Mouse (Mus musculus) limb, embryonic 13.5 days (tissue): ENCODE measurements at regions not wholly inside any gene's neighbourhood (a gene's known extent, or its start where the extent isn't known, plus 50 kb on each side); places are given as distances from the start of the nearest gene placed in this dataset.

ENCODE experiments used
- ATAC-seq: fragments of 200-750 bp; cut with Nextera tagmentation; 2 replicates; pipeline ENCODE4 v1.8.0; 2017; ENCODE audit warnings: low read depth, moderate number of reproducible peaks, moderate TSS enrichment; ENCODE audit not compliant: low FRiP score
- H3K27ac ChIP-seq: fragments of 300-500 bp; sonication (generic); 2 replicates; pipeline ENCODE4 v1.5.1; 2015; ENCODE audit warnings: inconsistent platforms, mild to moderate bottlenecking, moderate library complexity
- H3K27me3 ChIP-seq: fragments of 300-500 bp; sonication (generic); 2 replicates; pipeline ENCODE4 v1.6.1; 2015; ENCODE audit warnings: mild to moderate bottlenecking, inconsistent platforms
- H3K36me3 ChIP-seq: fragments of 300-500 bp; sonication (generic); 2 replicates; pipeline ENCODE4 v1.6.1; 2015; ENCODE audit warnings: inconsistent platforms, mild to moderate bottlenecking, moderate library complexity
- H3K4me1 ChIP-seq: fragments of 300-500 bp; sonication (generic); 2 replicates; pipeline ENCODE4 v1.6.1; 2015; ENCODE audit warnings: inconsistent platforms
- H3K4me2 ChIP-seq: fragments of 300-500 bp; sonication (generic); replicated peaks from 2 replicates; pipeline ENCODE4 v1.6.1; 2015; ENCODE audit warnings: inconsistent platforms, mild to moderate bottlenecking, moderate library complexity
- H3K4me3 ChIP-seq: fragments of 300-500 bp; sonication (generic); 2 replicates; pipeline ENCODE4 v1.5.1; 2015; ENCODE audit warnings: moderate library complexity, mild to moderate bottlenecking, inconsistent platforms
- H3K9ac ChIP-seq: fragments of 300-500 bp; sonication (generic); 2 replicates; pipeline ENCODE4 v1.6.1; 2015; ENCODE audit warnings: mild to moderate bottlenecking, inconsistent platforms
- H3K9me3 ChIP-seq: fragments of 300-500 bp; sonication (generic); 2 replicates; pipeline ENCODE4 v1.6.1; 2016; ENCODE audit warnings: inconsistent platforms
- WGBS: fragments of 180-500 bp; shearing (Covaris S2); methylation state at CpG from one replicate; pipeline ENCODE4 v1.1.7; 2015; 5-methylcytosine and 5-hydroxymethylcytosine counted together

DNA sequence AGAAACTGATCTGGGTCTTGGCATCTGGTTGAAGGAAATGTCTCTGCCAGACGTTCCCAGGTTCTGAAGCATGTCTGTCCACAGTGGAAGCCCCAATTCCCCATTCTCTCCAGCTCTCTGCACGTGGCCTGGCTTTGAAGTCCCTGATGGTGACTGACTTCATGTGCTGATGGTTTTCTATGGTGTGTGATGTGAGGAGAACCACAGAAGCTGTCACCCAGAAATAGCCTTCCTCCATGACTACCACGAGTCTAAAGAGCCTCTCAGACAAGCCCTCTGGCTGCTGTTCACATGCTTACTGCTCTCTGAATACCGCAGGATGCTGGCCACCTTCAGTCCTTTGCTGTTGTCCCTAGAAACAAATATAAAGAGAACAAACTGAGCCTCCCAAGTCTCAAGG lies 616.8 kb upstream of the 2610301B20Rik start:
- Histone ChIP-seq H3K4me3 (no peak overlapping the region), H3K27ac (no peak overlapping the region), H3K9ac (no peak overlapping the region), H3K4me2 (no peak overlapping the region), H3K4me1 (peaks cover 5% of the 10 kb centered on the region; the same call in 1 of the 2 replicates), H3K36me3 (no peaks in the 10 kb centered on the region), H3K27me3 (no peaks in the 10 kb centered on the region), H3K9me3 (no peaks in the 10 kb centered on the region)
- no peak for ATAC-seq
- WGBS, result 55% methylated on average over 4 of the region's 4 CpGs

DNA sequence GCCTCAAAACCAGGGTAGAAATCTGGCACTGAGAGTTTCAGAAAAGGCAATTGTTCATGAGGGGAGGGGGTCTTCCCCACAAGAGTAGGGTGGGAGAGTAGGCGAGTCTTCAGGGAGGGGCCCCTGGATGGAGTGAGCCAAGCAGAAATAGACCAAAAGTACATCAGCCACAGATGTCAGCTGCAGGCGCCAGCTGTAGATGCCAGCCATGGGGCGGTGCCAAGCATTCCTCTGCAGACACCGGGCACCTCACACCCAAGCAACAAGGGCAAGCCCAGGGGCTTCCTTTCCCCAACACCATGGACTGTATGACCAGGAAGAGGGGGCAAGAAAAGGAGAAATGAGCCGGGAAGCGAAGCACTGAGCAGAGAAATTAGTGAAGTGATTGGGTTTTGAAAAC lies 613.9 kb upstream of the 2610301B20Rik start:
- H3K9ac ChIP-seq, result no peak overlapping the region
- H3K9me3 ChIP-seq, result no peaks in the 10 kb centered on the region
- no peaks in the 10 kb centered on the region for H3K27me3 ChIP-seq
- H3K4me3 ChIP-seq, result no peak overlapping the region
- no peaks in the 10 kb centered on the region for H3K4me1 ChIP-seq
- no peak overlapping the region for H3K4me2 ChIP-seq
- no peak overlapping the region for H3K27ac ChIP-seq
- 82% methylated on average over 6 of the region's 6 CpGs for whole genome bisulfite sequencing
- H3K36me3 ChIP-seq, result no peaks in the 10 kb centered on the region
- no peak for ATAC-seq

DNA sequence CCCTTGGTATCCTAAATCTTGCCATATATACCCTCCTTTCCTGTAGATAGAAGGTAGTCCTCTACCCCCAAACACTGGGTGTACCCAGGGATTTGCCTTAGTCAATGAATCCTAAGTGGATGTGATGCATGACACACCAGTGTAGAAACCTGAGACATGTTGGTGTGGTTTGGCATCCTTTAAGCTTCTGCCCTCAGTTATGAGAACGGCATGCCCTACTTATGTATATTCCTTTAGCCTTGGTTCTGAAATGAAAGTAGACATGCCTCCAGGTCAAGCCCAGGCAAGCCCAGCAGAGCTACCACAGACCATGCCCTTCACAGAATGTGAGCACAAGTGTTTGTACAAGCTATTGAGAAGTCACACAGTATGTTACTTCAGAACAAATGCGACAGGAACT lies 608.4 kb upstream of the 2610301B20Rik start:
- Histone ChIP-seq H3K27ac (no peak overlapping the region), H3K9ac (no peak overlapping the region), H3K4me1 (no peaks in the 10 kb centered on the region), H3K9me3 (no peaks in the 10 kb centered on the region), H3K27me3 (no peaks in the 10 kb centered on the region), H3K36me3 (no peaks in the 10 kb centered on the region), H3K4me2 (no peak overlapping the region), H3K4me3 (no peak overlapping the region)
- 66% methylated on average over 2 of the region's 2 CpGs for WGBS
- no peak for ATAC-seq

DNA sequence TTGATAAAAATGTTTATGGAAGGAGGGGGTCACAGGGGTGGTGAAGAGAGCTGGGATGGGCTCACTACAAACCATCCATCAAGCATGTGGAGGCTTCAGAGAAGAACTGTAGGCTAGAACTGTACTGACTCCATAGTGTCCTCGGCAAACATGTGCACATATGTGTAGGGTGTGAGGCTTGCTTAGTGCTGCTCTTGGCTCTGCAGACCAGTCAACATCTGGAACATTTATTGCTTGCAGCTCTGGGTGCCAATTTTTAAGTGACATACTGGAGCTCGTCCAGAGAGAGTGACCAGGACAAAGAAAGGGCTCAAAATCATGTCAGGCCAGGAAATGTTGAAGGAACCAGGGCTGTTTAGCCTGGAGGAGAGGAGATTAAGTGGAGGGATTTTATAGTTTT lies 588.7 kb upstream of the 2610301B20Rik start:
- H3K4me3 ChIP-seq, result no peak overlapping the region
- H3K27ac ChIP-seq, result no peak overlapping the region
- H3K36me3 ChIP-seq, result no peaks in the 10 kb centered on the region
- no peak overlapping the region for H3K9ac ChIP-seq
- WGBS, result 26% methylated on average over 2 of the region's 2 CpGs
- ATAC-seq, result peak; percentile 75; the same call in 1 of the 2 replicates
- peaks cover 7% of the 10 kb centered on the region for H3K4me1 ChIP-seq
- no peaks in the 10 kb centered on the region for H3K27me3 ChIP-seq
- H3K9me3 ChIP-seq, result no peaks in the 10 kb centered on the region
- no peak overlapping the region for H3K4me2 ChIP-seq

DNA sequence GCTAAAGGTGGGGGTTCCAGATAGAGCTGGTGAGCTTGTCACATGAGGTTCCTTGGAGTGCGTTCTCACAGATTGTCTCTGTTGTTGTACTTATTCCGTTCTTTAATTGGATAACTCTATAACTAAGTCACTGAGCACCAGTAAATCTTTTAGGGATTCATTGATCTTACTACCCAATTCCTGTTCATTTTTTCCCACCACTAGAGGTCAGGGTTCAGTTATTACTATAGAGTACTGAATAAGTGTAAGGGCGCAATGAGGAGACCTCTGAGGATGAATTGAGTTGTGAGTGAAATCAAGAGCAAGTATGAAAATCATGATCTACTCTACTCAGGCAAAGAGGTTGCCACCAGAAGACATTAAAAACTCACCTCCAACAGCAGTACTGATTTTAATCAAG lies 584.0 kb upstream of the 2610301B20Rik start:
- Histone ChIP-seq H3K9me3 (no peaks in the 10 kb centered on the region), H3K27ac (no peak overlapping the region), H3K9ac (no peak overlapping the region), H3K4me3 (no peak overlapping the region), H3K27me3 (no peaks in the 10 kb centered on the region), H3K4me1 (peaks cover 5% of the 10 kb centered on the region), H3K4me2 (no peak overlapping the region), H3K36me3 (no peaks in the 10 kb centered on the region)
- no peak for ATAC-seq
- 67% methylated on average over 3 of the region's 3 CpGs for WGBS

DNA sequence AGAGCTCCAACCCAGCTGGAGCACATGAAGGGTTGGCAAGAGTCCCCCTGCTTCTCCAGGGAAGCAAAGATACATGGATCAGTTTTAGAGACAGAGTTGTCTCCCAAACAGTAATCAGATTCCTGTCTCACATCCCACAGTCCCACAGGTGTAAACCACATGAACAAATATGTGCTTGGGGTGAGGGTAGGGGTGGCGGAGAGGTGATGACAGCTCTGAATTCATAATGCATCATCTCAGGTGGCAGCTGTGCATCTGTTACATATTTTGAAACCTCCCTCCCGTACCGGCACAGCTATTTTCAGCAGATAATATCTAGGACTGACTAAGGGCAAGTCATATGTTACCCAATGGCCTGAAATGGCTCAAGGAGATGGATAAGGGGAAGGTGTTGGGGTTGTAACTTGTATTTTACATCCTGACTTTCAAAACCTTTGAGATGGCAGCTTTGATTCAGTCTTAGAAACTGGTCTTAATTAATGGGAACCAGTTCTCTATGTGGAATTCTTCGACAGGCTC lies 579.2 kb upstream of the 2610301B20Rik start:
- WGBS, result 55% methylated on average over 4 of the region's 4 CpGs

GRCm38 (mm10) chr4:10296220-10296619 lies 578.1 kb upstream of the 2610301B20Rik start:
- H3K4me1 ChIP-seq, result no peaks in the 10 kb centered on the region
- no peak overlapping the region for H3K4me3 ChIP-seq
- no peaks in the 10 kb centered on the region for H3K27me3 ChIP-seq
- H3K9me3 ChIP-seq, result no peaks in the 10 kb centered on the region
- no peak overlapping the region for H3K27ac ChIP-seq
- no peak overlapping the region for H3K9ac ChIP-seq
- WGBS, result 97% methylated on average over 1 of the region's 1 CpGs
- no peaks in the 10 kb centered on the region for H3K36me3 ChIP-seq
- ATAC-seq, result no peak
- H3K4me2 ChIP-seq, result no peak overlapping the region

More for the DNA sequence above, 579.2 kb upstream of the 2610301B20Rik start:
- H3K27me3 ChIP-seq, result no peaks in the 10 kb centered on the region
- no peaks in the 10 kb centered on the region for H3K4me1 ChIP-seq
- H3K4me2 ChIP-seq, result no peak overlapping the region
- no peaks in the 10 kb centered on the region for H3K36me3 ChIP-seq
- no peak overlapping the region for H3K9ac ChIP-seq
- H3K27ac ChIP-seq, result no peak overlapping the region
- ATAC-seq, result peak; percentile 51; the same call in 1 of the 2 replicates
- H3K4me3 ChIP-seq, result no peak overlapping the region
- H3K9me3 ChIP-seq, result no peaks in the 10 kb centered on the region

- Histone ChIP-seq H3K9ac (no peak overlapping the region), H3K27me3 (no peaks in the 10 kb centered on the region), H3K4me2 (no peak overlapping the region), H3K9me3 (no peaks in the 10 kb centered on the region), H3K4me3 (no peak overlapping the region), H3K4me1 (no peaks in the 10 kb centered on the region), H3K36me3 (no peaks in the 10 kb centered on the region), H3K27ac (no peak overlapping the region)
- no peak for ATAC-seq
- WGBS, result 24% methylated on average over 5 of the region's 5 CpGs
These were observed 562.4 kb upstream of the 2610301B20Rik start for GRCm38 (mm10) chr4:10311886-10312285.

GRCm38 (mm10) chr4:10315144-10315543 lies 559.2 kb upstream of the 2610301B20Rik start:
- Histone ChIP-seq H3K27ac (no peak overlapping the region), H3K4me1 (no peaks in the 10 kb centered on the region), H3K27me3 (no peaks in the 10 kb centered on the region), H3K36me3 (no peaks in the 10 kb centered on the region), H3K4me2 (no peak overlapping the region), H3K9me3 (no peaks in the 10 kb centered on the region), H3K9ac (no peak overlapping the region), H3K4me3 (no peak overlapping the region)
- no peak for ATAC-seq
- WGBS, result 73% methylated on average over 4 of the region's 4 CpGs

DNA sequence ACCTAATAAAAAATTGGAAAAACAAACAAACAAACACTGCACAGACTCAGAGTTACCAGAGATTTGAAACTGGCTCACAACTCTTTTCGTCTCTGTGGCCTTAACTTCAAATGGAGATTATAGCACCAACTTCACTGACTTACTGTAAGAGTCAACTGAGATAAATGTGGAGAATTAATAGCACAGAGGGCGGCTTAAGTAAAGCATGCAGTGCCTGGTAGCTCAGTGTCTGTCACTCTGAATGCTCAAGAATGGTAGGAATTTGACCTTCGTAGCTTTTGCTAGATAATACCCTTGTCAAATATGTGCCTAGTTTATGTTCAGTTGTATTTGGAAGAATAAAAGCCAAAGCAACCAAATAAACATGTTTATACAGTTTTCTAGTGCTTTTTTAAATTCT lies 558.4 kb upstream of the 2610301B20Rik start:
- H3K27ac ChIP-seq, result no peak overlapping the region
- no peak overlapping the region for H3K4me2 ChIP-seq
- no peak overlapping the region for H3K9ac ChIP-seq
- no peaks in the 10 kb centered on the region for H3K27me3 ChIP-seq
- 71% methylated on average over 3 of the region's 3 CpGs for WGBS
- ATAC-seq, result no peak
- H3K9me3 ChIP-seq, result no peaks in the 10 kb centered on the region
- no peaks in the 10 kb centered on the region for H3K36me3 ChIP-seq
- H3K4me1 ChIP-seq, result no peaks in the 10 kb centered on the region
- H3K4me3 ChIP-seq, result no peak overlapping the region

GRCm38 (mm10) chr4:10344147-10344546 lies 530.2 kb upstream of the 2610301B20Rik start:
- no peak overlapping the region for H3K4me2 ChIP-seq
- no peaks in the 10 kb centered on the region for H3K9me3 ChIP-seq
- 67% methylated on average over 2 of the region's 2 CpGs for WGBS
- H3K27ac ChIP-seq, result no peak overlapping the region
- no peak for ATAC-seq
- H3K27me3 ChIP-seq, result no peaks in the 10 kb centered on the region
- no peak overlapping the region for H3K4me3 ChIP-seq
- no peak overlapping the region for H3K9ac ChIP-seq
- no peaks in the 10 kb centered on the region for H3K36me3 ChIP-seq
- no peaks in the 10 kb centered on the region for H3K4me1 ChIP-seq

GRCm38 (mm10) chr4:10351876-10352627 lies 522.2 kb upstream of the 2610301B20Rik start:
- 76% methylated on average over 4 of the region's 4 CpGs for WGBS
- Histone ChIP-seq H3K4me3 (no peak overlapping the region), H3K4me1 (no peaks in the 10 kb centered on the region), H3K4me2 (no peak overlapping the region), H3K9ac (no peak overlapping the region), H3K9me3 (no peaks in the 10 kb centered on the region), H3K27ac (no peak overlapping the region), H3K36me3 (no peaks in the 10 kb centered on the region), H3K27me3 (no peaks in the 10 kb centered on the region)
- ATAC-seq, result no peak

- Histone ChIP-seq H3K27me3 (no peaks in the 10 kb centered on the region), H3K9me3 (no peaks in the 10 kb centered on the region), H3K36me3 (no peaks in the 10 kb centered on the region), H3K4me3 (no peak overlapping the region), H3K4me2 (no peak overlapping the region), H3K27ac (no peak overlapping the region), H3K9ac (no peak overlapping the region), H3K4me1 (no peaks in the 10 kb centered on the region)
- WGBS, result 63% methylated on average over 3 of the region's 3 CpGs
- no peak for ATAC-seq
These were observed 516.7 kb upstream of the 2610301B20Rik start for GRCm38 (mm10) chr4:10357572-10357971.
